Mouse (Mus musculus) E14TG2a.4 (cell line): ENCODE data around the gene Adgrf5.
A peak's percentile ranks its signal among the peaks of the same experiment; 100 is the strongest.
"Not testable (repeated sequence)": the region's sequence is repeated elsewhere in the genome, so short reads cannot be mapped to it uniquely, and the experiment has no call there.

Experiments used
- H3K27me3 ChIP-seq: 2 replicates; pipeline ENCODE4 v1.6.1; 2014; ENCODE audit warnings: low read length, control low read depth; ENCODE audit not compliant: insufficient read depth
- H3K36me3 ChIP-seq: 2 replicates; pipeline ENCODE4 v1.6.1; 2014; ENCODE audit warnings: low read length, control low read depth; ENCODE audit not compliant: insufficient read depth
- H3K4me1 ChIP-seq: replicated peaks from 2 replicates; pipeline ENCODE4 v1.6.1; 2014; ENCODE audit warnings: low read depth, low read length, control low read depth
- H3K4me3 ChIP-seq: replicated peaks from 2 replicates; pipeline ENCODE4 v1.5.1; 2014; ENCODE audit warnings: mild to moderate bottlenecking, low read length
- H3K9me3 ChIP-seq: 2 replicates; pipeline ENCODE4 v1.6.1; 2014; ENCODE audit warnings: low read length, control low read depth
- CTCF ChIP-seq: conservative IDR thresholded peaks from 2 replicates; pipeline ENCODE4 v1.5.1; 2014; ENCODE audit warnings: low read length
- NANOG ChIP-seq: IDR thresholded peaks from 2 replicates; pipeline ENCODE4 v1.6.1; 2014; ENCODE audit warnings: borderline replicate concordance, low read length, mixed read lengths
- POU5F1 ChIP-seq: IDR thresholded peaks from 2 replicates; pipeline ENCODE4 v1.6.1; 2014; ENCODE audit warnings: low read length, borderline replicate concordance

The Adgrf5 gene

DNA sequence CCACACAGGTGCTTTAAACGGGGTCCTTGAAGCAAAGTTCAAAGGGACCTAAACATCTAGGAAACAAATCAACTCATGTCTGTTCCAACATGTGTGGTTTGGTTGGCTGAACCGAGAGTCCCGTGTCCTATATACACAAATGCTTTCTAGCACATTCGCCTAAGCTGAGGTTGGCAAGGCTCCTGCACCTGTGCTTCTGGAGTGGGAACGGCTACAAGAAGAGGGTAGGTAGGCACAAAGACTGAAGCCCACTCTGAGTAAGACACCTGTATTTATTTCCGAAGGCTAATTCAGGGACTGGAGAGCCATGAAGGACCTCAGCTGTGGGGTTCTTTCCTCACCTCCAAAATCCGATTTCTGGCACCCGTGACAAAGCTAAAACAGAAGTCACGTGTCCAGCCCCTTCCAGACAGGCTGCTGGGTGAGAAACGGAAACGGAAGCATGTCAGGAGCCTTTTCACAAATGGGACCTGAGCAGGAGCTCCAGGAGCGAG lies 99.5 kb downstream of the Adgrf5 start:
- no peak for TF ChIP-seq NANOG
- no peak for TF ChIP-seq POU5F1
- TF ChIP-seq CTCF, result no peak
- H3K9me3 ChIP-seq, result no peaks in the 10 kb centered on the region
- peaks cover 3% of the 10 kb centered on the region; the same call in 1 of the 2 replicates for H3K4me1 ChIP-seq
- H3K36me3 ChIP-seq, result no peaks in the 10 kb centered on the region
- no peaks in the 10 kb centered on the region for H3K27me3 ChIP-seq
- no peak overlapping the region for H3K4me3 ChIP-seq

DNA sequence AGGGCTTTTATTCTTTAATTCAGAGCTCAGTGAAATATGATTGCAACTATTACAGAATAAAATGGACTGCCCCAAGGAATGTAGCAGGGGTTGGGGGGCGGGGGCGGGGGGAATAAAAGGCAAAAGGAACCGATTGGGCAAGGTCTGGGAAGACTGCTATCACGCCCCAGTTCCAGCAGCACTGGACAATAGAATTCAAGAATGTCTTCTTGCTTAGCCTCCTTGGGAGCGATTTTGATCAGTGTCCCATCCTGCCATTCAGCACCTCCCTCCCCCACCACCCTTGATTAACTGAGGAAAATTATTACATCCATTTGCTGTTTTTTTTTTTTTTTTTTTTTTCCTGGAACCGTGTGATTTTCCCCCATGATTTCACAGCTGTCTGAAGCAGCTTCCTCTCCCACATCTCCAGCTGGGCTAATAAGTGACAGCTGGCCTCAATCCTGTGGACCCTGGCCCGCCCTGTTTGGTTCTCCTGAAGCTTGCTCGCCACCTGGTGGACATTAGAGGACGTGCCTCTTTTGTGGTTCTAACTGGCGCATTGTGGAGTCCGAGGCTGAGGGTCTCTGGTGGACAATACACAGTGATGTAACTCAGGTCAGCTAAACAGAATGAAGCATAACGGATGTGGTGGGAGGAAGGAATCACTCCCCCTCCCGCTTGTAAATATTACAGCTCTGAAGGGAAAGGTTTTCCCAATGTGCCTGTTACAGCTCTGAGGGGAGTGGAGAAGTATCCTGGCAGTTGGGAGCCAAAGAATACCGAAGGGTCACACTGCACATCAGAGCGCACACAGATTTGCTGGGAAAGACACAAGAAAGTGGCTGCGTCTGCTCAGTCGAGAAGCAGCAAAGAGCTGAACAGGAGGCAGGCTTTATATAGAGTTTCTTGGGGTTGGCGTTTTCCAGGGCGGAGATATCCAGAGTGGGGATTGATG lies 100.3 kb downstream of the Adgrf5 start:
- Histone ChIP-seq H3K27me3 (no peaks in the 10 kb centered on the region), H3K4me3 (no peak overlapping the region; the same call in 1 of the 2 replicates), H3K9me3 (no peaks in the 10 kb centered on the region), H3K4me1 (peaks cover 3% of the 10 kb centered on the region; the same call in 1 of the 2 replicates), H3K36me3 (no peaks in the 10 kb centered on the region)
- TF ChIP-seq NANOG, result no peak
- TF ChIP-seq CTCF, result peak; percentile 38
- no peak for TF ChIP-seq POU5F1

DNA sequence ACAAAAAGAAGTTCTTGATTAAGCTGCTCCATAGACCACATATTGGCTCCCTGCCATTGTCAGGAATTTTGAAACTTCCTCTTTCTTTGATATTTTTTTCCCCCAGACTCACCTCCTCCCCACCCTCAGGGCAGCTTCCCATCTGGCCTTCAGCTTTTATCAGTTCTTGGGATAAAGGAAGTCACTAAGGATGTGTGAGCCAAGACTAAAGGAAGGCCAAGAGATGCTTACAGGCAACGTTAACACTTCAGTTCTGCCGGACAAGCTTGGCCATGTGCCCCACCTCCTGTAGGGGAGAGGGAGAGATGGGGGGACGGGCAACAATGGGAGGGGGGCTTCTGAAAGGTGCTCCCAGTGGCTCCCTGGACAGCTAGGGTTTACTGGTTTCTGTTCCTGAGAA lies 109.8 kb downstream of the Adgrf5 start:
- peaks cover 7% of the 10 kb centered on the region for H3K9me3 ChIP-seq
- H3K4me3 ChIP-seq, result no peak overlapping the region
- TF ChIP-seq POU5F1, result no peak
- no peak for TF ChIP-seq NANOG
- TF ChIP-seq CTCF, result no peak
- H3K36me3 ChIP-seq, result no peaks in the 10 kb centered on the region
- no peaks in the 10 kb centered on the region for H3K27me3 ChIP-seq
- H3K4me1 ChIP-seq, result peaks cover 19% of the 10 kb centered on the region

DNA sequence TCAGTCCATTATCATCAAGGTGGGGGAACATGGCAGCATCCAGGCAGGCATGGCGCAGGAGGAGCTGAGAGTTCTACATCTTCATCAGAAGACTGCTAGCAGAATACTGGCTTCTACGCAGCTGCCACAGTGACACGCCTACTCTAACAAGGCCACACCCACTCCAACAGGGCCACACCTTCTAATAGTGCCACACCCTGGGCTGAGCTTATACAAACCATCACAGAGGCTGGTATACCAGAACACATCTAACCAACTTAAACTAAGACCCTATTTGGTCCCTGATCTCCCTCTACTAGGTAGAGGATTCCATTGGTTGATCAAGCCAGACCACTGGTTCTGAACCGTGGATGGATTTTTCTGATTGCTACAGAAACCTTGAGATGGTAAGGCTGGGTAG lies 112.3 kb downstream of the Adgrf5 start:
- H3K9me3 ChIP-seq, result peaks cover 14% of the 10 kb centered on the region

DNA sequence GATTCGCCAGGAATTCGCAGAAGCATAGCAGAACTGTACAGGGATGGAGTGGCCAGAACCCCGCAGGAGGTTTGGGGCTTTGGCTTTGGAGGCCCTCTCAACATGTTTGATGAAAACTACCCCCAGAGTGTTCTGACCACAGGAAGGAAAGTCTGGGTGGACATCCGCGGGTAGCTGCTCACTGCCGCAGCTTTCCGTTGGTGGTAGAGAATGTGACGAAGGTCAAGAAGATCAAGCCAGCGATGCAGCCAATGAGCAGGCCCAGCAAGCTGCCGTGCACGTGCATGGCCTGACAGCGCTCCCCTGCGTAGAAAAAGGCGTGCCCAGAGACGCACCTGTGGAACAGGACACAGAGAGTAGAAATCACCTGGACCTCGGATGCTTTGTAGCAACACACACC lies 114.5 kb downstream of the Adgrf5 start:
- Histone ChIP-seq H3K9me3 (peaks cover 14% of the 10 kb centered on the region), H3K27me3 (no peaks in the 10 kb centered on the region), H3K4me1 (peaks cover 19% of the 10 kb centered on the region), H3K36me3 (no peaks in the 10 kb centered on the region), H3K4me3 (no peak overlapping the region)
- TF ChIP-seq POU5F1 (no peak), NANOG (no peak), CTCF (no peak)

More for the DNA sequence above, 112.3 kb downstream of the Adgrf5 start:
- Histone ChIP-seq H3K4me1 (peaks cover 19% of the 10 kb centered on the region), H3K27me3 (no peaks in the 10 kb centered on the region), H3K4me3 (no peak overlapping the region), H3K36me3 (no peaks in the 10 kb centered on the region)
- TF ChIP-seq POU5F1 (no peak), CTCF (no peak)

DNA sequence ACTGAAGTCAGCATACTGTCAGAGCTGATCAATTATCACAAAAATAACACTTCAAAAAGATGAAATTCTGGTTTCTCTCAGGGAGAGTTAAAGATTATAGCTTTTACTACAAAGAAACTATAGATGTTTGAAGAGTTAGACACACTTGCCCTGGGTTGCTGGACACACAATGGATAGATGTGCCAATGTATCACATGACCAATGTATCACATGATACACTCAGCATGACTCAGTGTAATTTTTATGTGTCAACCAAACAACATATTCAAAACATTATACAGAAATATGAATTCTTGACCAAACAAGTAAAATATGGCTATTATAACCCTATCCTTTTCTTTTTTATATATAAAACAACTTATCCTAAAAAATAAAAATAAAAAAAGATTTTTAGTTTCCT lies 117.4 kb downstream of the Adgrf5 start:
- TF ChIP-seq NANOG (no peak), CTCF (no peak), POU5F1 (no peak)
- Histone ChIP-seq H3K27me3 (no peaks in the 10 kb centered on the region), H3K9me3 (peaks cover 10% of the 10 kb centered on the region), H3K4me1 (peaks cover 13% of the 10 kb centered on the region), H3K36me3 (no peaks in the 10 kb centered on the region), H3K4me3 (no peak overlapping the region)

DNA sequence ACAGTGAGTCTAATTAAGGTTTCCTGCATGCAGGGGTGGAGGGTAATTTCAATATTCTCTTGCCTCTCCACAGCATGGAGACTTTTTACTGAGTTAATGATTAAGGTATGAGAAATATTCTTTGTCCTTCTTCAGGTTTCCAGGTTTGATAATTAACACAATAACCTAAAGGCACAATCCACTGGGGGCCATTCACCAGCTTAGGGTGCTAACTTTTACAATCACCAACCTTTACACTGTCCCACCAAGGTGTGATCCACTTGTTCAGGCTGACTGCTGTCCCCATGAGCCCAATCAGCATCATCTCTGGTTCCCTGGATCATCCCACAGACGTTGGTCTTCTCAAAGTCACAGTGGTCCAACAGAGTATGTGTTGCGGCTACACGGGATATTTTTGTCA lies 125.7 kb downstream of the Adgrf5 start:
- Histone ChIP-seq H3K4me1 (no peaks in the 10 kb centered on the region), H3K9me3 (peaks cover 4% of the 10 kb centered on the region), H3K4me3 (no peak overlapping the region), H3K27me3 (no peaks in the 10 kb centered on the region), H3K36me3 (no peaks in the 10 kb centered on the region)
- TF ChIP-seq POU5F1, result no peak
- TF ChIP-seq NANOG, result no peak
- no peak for TF ChIP-seq CTCF

DNA sequence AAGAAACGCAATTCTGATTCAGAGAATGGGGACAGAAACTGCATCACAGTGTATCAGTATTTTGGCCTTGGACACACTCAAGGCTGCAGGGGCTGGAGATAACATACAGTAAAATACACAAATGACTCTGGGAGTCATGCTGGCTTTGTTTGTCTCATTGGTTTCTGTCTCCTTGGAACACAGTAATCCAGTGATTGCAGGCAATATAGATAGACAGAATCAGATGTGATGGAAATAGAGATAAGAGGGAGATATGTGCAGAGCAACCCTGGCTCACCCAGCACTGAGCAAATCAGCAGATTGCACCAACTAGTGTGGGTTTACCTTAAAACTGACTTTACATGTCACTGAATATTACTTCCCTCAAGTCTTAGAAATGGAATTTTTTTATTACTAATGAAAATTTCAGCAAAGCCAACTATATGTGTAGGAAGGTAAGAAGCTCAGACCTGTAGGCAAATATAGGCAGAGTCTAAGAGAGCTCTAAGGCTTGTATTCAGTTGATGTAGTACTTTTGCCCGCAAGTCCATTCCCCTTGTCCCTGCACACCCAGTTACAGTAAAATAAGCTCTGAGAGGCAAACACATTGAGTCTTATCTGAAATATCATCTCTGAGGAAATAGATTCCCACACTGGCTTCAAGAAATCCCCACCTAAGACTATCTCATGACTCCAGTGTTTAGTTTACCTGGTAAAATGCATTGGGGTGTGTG lies 128.3 kb downstream of the Adgrf5 start:
- H3K4me3 ChIP-seq, result no peak overlapping the region
- no peaks in the 10 kb centered on the region for H3K4me1 ChIP-seq
- no peak for TF ChIP-seq POU5F1
- no peak for TF ChIP-seq CTCF
- no peak for TF ChIP-seq NANOG
- H3K27me3 ChIP-seq, result no peaks in the 10 kb centered on the region
- no peaks in the 10 kb centered on the region for H3K36me3 ChIP-seq
- peaks cover 10% of the 10 kb centered on the region for H3K9me3 ChIP-seq

DNA sequence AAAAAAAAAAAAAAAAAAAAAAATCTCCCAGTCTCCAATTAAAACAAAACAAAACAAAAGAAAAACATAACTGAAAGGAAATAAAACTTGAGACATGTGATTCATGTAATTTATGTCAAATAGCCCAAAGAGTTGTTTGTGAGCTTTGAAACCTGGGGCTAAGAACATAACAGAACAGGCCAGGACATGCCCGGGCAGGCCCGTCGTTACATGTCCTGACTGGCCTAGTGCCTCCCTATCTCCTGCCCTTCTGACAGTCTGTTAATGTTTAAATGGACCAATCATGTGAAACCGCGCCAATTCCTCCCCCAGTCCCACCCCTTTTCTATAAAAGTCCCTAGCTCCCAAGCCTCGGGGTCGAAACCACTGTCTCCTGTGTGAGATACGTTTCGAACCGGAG lies 130.1 kb downstream of the Adgrf5 start:
- not testable (repeated sequence) for H3K27me3 ChIP-seq, H3K4me3 ChIP-seq, H3K4me1 ChIP-seq, H3K36me3 ChIP-seq, H3K9me3 ChIP-seq
